Mouse (Mus musculus): ENCODE measurements around the gene Primpol. TPM values are rescaled to one million over a fixed set of nuclear protein-coding genes. Genes with fewer than 3 reads are reported as not detected.

Gene Primpol
- total RNA-seq (2017), result 13.9 and 21.6 TPM in 2 replicates

- ATAC-seq (replicated peaks; ENCODE audit: low read depth, poor library complexity, severe bottlenecking), result peak; percentile 79
Measured at GRCm38 (mm10) chr8:46616879-46617689, at the start of gene Primpol, which contains the start of gene Casp3. Gene Primpol (minus strand): TSS chr8:46617212. Gene Casp3 (plus strand): TSS chr8:46617291.

GRCm38 (mm10) chr8:46655919-46656318, 38.9 kb upstream of the Primpol start:
- ATAC-seq (replicated peaks; ENCODE audit: low read depth, poor library complexity, severe bottlenecking), result no peak

GRCm38 (mm10) chr8:46651872-46652271, 34.9 kb upstream of the Primpol start:
- ATAC-seq (replicated peaks; ENCODE audit: low read depth, poor library complexity, severe bottlenecking), result peak; percentile 77

- ATAC-seq (replicated peaks; ENCODE audit: low read depth, poor library complexity, severe bottlenecking), result no peak
Measured at GRCm38 (mm10) chr8:46648421-46648820, 31.4 kb upstream of the Primpol start.

GRCm38 (mm10) chr8:46641272-46641671, 24.3 kb upstream of the Primpol start:
- ATAC-seq (replicated peaks; ENCODE audit: low read depth, poor library complexity, severe bottlenecking), result peak; percentile 52

GRCm38 (mm10) chr8:46639852-46640251, 22.8 kb upstream of the Primpol start:
- ATAC-seq (replicated peaks; ENCODE audit: low read depth, poor library complexity, severe bottlenecking), result peak; percentile 81

GRCm38 (mm10) chr8:46639010-46639571, 22.1 kb upstream of the Primpol start:
- peak; percentile 47 for ATAC-seq (replicated peaks; ENCODE audit: low read depth, poor library complexity, severe bottlenecking)

- ATAC-seq (replicated peaks; ENCODE audit: low read depth, poor library complexity, severe bottlenecking), result no peak
Measured at GRCm38 (mm10) chr8:46630932-46631331, 13.9 kb upstream of the Primpol start.

- no peak for ATAC-seq (replicated peaks; ENCODE audit: low read depth, poor library complexity, severe bottlenecking)
Measured at GRCm38 (mm10) chr8:46630422-46630821, 13.4 kb upstream of the Primpol start.

GRCm38 (mm10) chr8:46628645-46629044, 11.6 kb upstream of the Primpol start:
- ATAC-seq (replicated peaks; ENCODE audit: low read depth, poor library complexity, severe bottlenecking), result peak; percentile 71

GRCm38 (mm10) chr8:46627881-46628280, 10.9 kb upstream of the Primpol start:
- no peak; the same call in 1 of the 2 replicates for ATAC-seq (replicated peaks; ENCODE audit: low read depth, poor library complexity, severe bottlenecking)

- ATAC-seq (replicated peaks; ENCODE audit: low read depth, poor library complexity, severe bottlenecking), result no peak
Measured at GRCm38 (mm10) chr8:46626642-46627041, 9.6 kb upstream of the Primpol start.

- 0 out of 2 replicates have a peak, but pooled peaks have one; percentile 12 for ATAC-seq (replicated peaks; ENCODE audit: low read depth, poor library complexity, severe bottlenecking)
Measured at GRCm38 (mm10) chr8:46625166-46625565, 8.2 kb upstream of the Primpol start.

GRCm38 (mm10) chr8:46622446-46623270, 5.6 kb upstream of the Primpol start:
- ATAC-seq (replicated peaks; ENCODE audit: low read depth, poor library complexity, severe bottlenecking), result no peak

- ATAC-seq (replicated peaks; ENCODE audit: low read depth, poor library complexity, severe bottlenecking), result no peak
Measured at GRCm38 (mm10) chr8:46618639-46619320, 1.8 kb upstream of the Primpol start.

GRCm38 (mm10) chr8:46617690-46618620, 943 bp upstream of the Primpol start:
- peak; percentile 45 for ATAC-seq (replicated peaks; ENCODE audit: low read depth, poor library complexity, severe bottlenecking)

- ATAC-seq (replicated peaks; ENCODE audit: low read depth, poor library complexity, severe bottlenecking), result no peak
Measured at GRCm38 (mm10) chr8:46615936-46616335, 1.1 kb downstream of the Primpol start.

- ATAC-seq (replicated peaks; ENCODE audit: low read depth, poor library complexity, severe bottlenecking), result no peak
Measured at GRCm38 (mm10) chr8:46613377-46613776, 3.6 kb downstream of the Primpol start.

GRCm38 (mm10) chr8:46612913-46613312, 4.1 kb downstream of the Primpol start:
- no peak for ATAC-seq (replicated peaks; ENCODE audit: low read depth, poor library complexity, severe bottlenecking)

All from common myeloid progenitor, adult 5-6 weeks (primary cell).